Mouse (Mus musculus) neural tube, embryonic 15.5 days (tissue): Measurements from ENCODE around the gene Wwox. TPM values are rescaled to one million over a fixed set of nuclear protein-coding genes. Genes with fewer than 3 reads are reported as not detected.

Source experiments
- ATAC-seq: fragments of 200-750 bp; cut with Nextera tagmentation; 2 replicates; pipeline ENCODE4 v1.8.0; 2017; ENCODE audit warnings: mild to moderate bottlenecking, moderate TSS enrichment, moderate library complexity; ENCODE audit not compliant: low FRiP score
- H3K27ac ChIP-seq: fragments of 300-500 bp; sonication (generic); replicated peaks from 2 replicates; pipeline ENCODE4 v1.5.1; 2015; ENCODE audit warnings: mild to moderate bottlenecking, inconsistent platforms
- H3K27me3 ChIP-seq: fragments of 300-500 bp; sonication (generic); replicated peaks from 2 replicates; pipeline ENCODE4 v1.6.1; 2015; ENCODE audit warnings: inconsistent platforms
- H3K36me3 ChIP-seq: fragments of 300-500 bp; sonication (generic); 2 replicates; pipeline ENCODE4 v1.6.1; 2015; ENCODE audit warnings: inconsistent platforms
- H3K4me1 ChIP-seq: fragments of 300-500 bp; sonication (generic); 2 replicates; pipeline ENCODE4 v1.6.1; 2015; ENCODE audit warnings: inconsistent platforms
- H3K4me2 ChIP-seq: fragments of 300-500 bp; sonication (generic); 2 replicates; pipeline ENCODE4 v1.6.1; 2015; ENCODE audit warnings: inconsistent platforms, mild to moderate bottlenecking, moderate library complexity
- H3K4me3 ChIP-seq: fragments of 300-500 bp; sonication (generic); replicated peaks from 2 replicates; pipeline ENCODE4 v1.5.1; 2015; ENCODE audit warnings: mild to moderate bottlenecking, inconsistent platforms
- H3K9ac ChIP-seq: fragments of 300-500 bp; sonication (generic); replicated peaks from 2 replicates; pipeline ENCODE4 v1.6.1; 2015; ENCODE audit warnings: mild to moderate bottlenecking, inconsistent platforms
- H3K9me3 ChIP-seq: fragments of 300-500 bp; sonication (generic); replicated peaks from 2 replicates; pipeline ENCODE4 v1.6.1; 2016; ENCODE audit warnings: inconsistent platforms
- WGBS: fragments of 180-500 bp; shearing (Covaris S2); methylation state at CpG from one replicate; pipeline ENCODE4 v1.1.7; 2015; ENCODE audit warnings: mixed read lengths; 5-methylcytosine and 5-hydroxymethylcytosine counted together
- polyA plus RNA-seq: library from polyadenylated mRNA; unstranded; fragments of >200 nt; fragmentation: Nextera tagmentation; extraction: Ambion mirVana; gene quantifications from 2 replicates; pipeline ENCODE4 v1.2.1, GENCODE M21; 2015

The Wwox gene
- polyA plus RNA-seq, 1 experiment from 2014 or later, result 12.9 TPM

DNA sequence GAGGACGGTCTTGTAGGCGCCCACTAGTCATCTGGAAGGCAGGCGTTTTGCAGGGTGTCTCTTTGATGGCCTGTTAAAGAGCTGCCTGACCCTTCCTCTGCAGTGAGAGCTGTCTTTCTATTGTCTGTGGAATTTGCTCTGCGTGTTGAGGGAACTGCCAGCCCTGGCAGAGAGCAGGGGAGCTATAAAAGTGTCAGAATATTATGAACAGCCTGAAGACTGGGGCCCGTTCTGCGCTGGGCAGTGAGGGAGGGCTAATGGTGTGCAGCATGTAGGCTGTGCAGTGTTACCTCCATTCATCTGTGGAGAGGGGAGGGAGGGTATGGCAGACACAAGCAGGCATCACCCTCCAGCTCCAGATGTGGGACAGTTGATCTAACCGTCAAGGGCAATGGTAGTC is 923.1 kb downstream of the Wwox start:
- H3K9ac ChIP-seq, result no peak overlapping the region
- no peaks in the 10 kb centered on the region for H3K27me3 ChIP-seq
- H3K4me3 ChIP-seq, result no peak overlapping the region
- H3K4me1 ChIP-seq, result peaks cover 16% of the 10 kb centered on the region
- no peaks in the 10 kb centered on the region for H3K36me3 ChIP-seq
- H3K27ac ChIP-seq, result no peak overlapping the region
- 12% methylated on average over 7 of the region's 7 CpGs for WGBS
- no peak; the same call in 1 of the 2 replicates for ATAC-seq
- H3K4me2 ChIP-seq, result no peak overlapping the region
- H3K9me3 ChIP-seq, result 0 out of 2 replicates have a peak, but pooled peaks cover 3% of the 10 kb centered on the region

DNA sequence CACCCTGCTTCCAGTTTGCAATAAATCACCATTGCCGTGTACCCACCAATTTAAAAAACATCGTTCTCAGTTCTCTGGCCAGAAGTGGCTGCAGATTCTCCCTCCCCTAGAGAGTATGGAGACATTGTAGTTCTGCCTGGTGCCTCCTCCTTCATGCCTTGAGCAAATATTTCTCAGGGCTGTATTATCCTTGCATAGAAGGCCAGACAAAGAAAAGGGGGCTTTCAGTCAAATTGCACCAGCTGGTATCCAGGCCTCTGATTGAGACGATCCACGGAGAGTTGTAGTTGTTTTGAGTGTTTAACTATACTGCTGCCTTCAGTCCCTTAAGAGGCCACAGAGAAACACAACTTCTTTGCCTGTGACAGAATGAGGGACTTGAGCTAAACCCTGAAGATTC is 935.5 kb downstream of the Wwox start:
- WGBS, result 10% methylated on average over 4 of the region's 4 CpGs
- no peak for ATAC-seq
- Histone ChIP-seq H3K27me3 (no peaks in the 10 kb centered on the region), H3K4me3 (no peak overlapping the region), H3K9ac (no peak overlapping the region), H3K4me1 (peaks cover 14% of the 10 kb centered on the region; the same call in 1 of the 2 replicates), H3K4me2 (no peak overlapping the region), H3K36me3 (no peaks in the 10 kb centered on the region), H3K27ac (no peak overlapping the region), H3K9me3 (no peaks in the 10 kb centered on the region)

DNA sequence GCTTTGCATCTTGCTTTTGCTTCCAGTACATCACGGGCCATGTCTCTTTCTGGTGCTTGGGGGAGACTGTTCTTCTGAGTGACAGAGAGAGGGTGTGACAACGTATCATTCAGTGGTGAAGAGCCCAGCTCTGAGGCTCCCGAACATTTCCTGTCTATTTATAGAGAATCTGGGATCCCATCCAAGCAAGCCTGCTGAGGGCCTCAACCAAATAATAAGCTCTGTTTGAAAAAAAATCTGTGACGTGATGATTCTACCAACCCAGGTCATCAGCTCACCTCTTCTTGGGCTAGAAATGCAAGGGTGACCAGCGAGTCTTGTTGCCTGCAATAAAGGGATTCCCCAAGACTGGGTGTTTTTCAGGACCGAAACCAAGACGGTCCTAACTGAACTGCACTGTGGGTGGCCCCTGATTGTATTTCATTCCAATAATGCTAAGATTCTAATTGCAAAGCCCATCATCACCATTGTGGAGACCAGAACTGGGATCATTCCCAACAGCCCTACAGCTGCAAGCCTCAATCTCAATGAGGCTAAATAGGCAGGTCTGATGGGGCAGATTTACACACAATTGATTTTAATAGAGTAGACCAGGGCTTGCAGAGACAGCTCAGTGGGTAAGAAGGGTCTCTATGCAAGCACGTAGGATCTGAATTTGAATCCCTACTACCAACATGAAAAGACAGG is 936.0 kb downstream of the Wwox start:
- no peaks in the 10 kb centered on the region for H3K27me3 ChIP-seq
- no peak for ATAC-seq
- H3K4me2 ChIP-seq, result no peak overlapping the region
- 51% methylated on average over 8 of the region's 8 CpGs for WGBS
- no peaks in the 10 kb centered on the region for H3K9me3 ChIP-seq
- H3K4me3 ChIP-seq, result no peak overlapping the region
- no peak overlapping the region for H3K27ac ChIP-seq
- H3K36me3 ChIP-seq, result no peaks in the 10 kb centered on the region
- H3K9ac ChIP-seq, result no peak overlapping the region
- peaks cover 14% of the 10 kb centered on the region; the same call in 1 of the 2 replicates for H3K4me1 ChIP-seq

- H3K4me2 ChIP-seq, result no peak overlapping the region
- no peak overlapping the region for H3K4me3 ChIP-seq
- WGBS, result 50% methylated on average over 4 of the region's 4 CpGs
- no peaks in the 10 kb centered on the region for H3K27me3 ChIP-seq
- no peaks in the 10 kb centered on the region for H3K9me3 ChIP-seq
- H3K9ac ChIP-seq, result no peak overlapping the region
- no peak overlapping the region for H3K27ac ChIP-seq
- H3K36me3 ChIP-seq, result no peaks in the 10 kb centered on the region
- ATAC-seq, result no peak
- peaks cover 14% of the 10 kb centered on the region; the same call in 1 of the 2 replicates for H3K4me1 ChIP-seq
These were observed 937.9 kb downstream of the Wwox start for GRCm38 (mm10) chr8:115377321-115377720.

DNA sequence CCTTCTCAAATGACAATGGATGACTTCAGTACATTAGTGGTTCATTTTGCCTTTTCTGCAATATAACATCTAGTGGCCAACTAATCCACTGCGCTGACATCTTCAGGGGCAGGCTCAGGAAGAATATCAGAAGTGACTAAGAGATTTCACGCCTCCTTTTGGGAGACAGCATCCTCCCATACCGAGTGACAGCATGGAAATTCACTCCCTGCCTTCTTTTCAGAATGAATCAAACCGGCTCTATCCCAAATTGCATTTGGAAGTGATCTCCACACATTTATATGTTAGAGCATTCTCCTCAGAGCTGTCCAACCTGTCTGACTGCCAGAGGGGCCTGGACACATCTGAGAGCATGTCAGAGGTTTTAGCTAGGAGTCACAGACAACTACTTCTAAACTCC is 940.6 kb downstream of the Wwox start:
- no peak for ATAC-seq
- WGBS, result 74% methylated on average over 4 of the region's 4 CpGs
- no peaks in the 10 kb centered on the region for H3K9me3 ChIP-seq

DNA sequence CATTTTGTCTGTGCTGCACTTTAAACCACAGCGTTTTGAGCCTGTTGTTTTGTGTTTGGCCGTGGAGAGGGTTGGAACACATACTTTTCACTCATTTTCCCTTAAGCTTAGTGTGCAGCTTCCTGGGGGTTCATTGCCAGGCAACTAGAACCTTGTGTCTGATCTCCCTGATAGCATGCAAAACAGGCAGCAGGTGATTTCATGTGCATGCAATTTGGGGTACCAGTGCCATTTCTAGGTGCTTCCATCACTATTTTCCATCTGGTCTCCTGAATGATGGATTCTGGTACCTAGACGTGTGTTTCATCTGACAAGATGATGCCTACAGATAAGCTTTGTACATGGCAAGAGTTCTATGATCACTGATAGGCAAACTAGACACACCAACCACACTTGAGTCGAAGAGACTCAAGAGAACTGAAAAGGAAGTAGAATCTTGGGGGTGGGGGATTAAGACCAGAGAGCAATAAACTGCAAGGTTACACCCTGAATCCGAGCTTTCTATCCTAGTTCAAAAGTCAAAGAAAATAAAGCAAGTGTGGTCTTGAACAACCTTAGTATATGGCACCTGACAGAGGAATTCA is 951.6 kb downstream of the Wwox start:
- Histone ChIP-seq H3K4me3 (no peak overlapping the region), H3K36me3 (no peaks in the 10 kb centered on the region), H3K9me3 (no peaks in the 10 kb centered on the region), H3K4me1 (no peaks in the 10 kb centered on the region), H3K27me3 (no peaks in the 10 kb centered on the region), H3K4me2 (no peak overlapping the region), H3K27ac (no peak overlapping the region), H3K9ac (no peak overlapping the region)
- 92% methylated on average over 5 of the region's 5 CpGs for WGBS
- no peak for ATAC-seq

More for the DNA sequence above, 940.6 kb downstream of the Wwox start:
- H3K36me3 ChIP-seq, result no peaks in the 10 kb centered on the region
- no peak overlapping the region for H3K9ac ChIP-seq
- no peak overlapping the region for H3K4me3 ChIP-seq
- no peak overlapping the region for H3K4me2 ChIP-seq
- no peaks in the 10 kb centered on the region for H3K27me3 ChIP-seq
- no peak overlapping the region for H3K27ac ChIP-seq
- H3K4me1 ChIP-seq, result peaks cover 8% of the 10 kb centered on the region; the same call in 1 of the 2 replicates

GRCm38 (mm10) chr8:115395840-115396239 is 956.4 kb downstream of the Wwox start:
- Histone ChIP-seq H3K27ac (no peak overlapping the region), H3K36me3 (no peaks in the 10 kb centered on the region), H3K4me2 (no peak overlapping the region), H3K27me3 (no peaks in the 10 kb centered on the region), H3K9ac (no peak overlapping the region), H3K9me3 (no peaks in the 10 kb centered on the region), H3K4me1 (no peaks in the 10 kb centered on the region), H3K4me3 (no peak overlapping the region)
- WGBS, result 77% methylated on average over 5 of the region's 5 CpGs
- ATAC-seq, result no peak

GRCm38 (mm10) chr8:115397981-115398380 is 958.5 kb downstream of the Wwox start:
- H3K9me3 ChIP-seq, result no peaks in the 10 kb centered on the region
- no peak for ATAC-seq
- WGBS, result 87% methylated on average over 3 of the region's 3 CpGs

GRCm38 (mm10) chr8:115400013-115400720 is 960.7 kb downstream of the Wwox start:
- Histone ChIP-seq H3K9me3 (no peaks in the 10 kb centered on the region), H3K4me3 (no peak overlapping the region), H3K36me3 (no peaks in the 10 kb centered on the region), H3K4me1 (no peaks in the 10 kb centered on the region), H3K27me3 (no peaks in the 10 kb centered on the region), H3K27ac (no peak overlapping the region), H3K4me2 (no peak overlapping the region), H3K9ac (no peak overlapping the region)
- WGBS, result 76% methylated on average over 15 of the region's 15 CpGs
- ATAC-seq, result no peak

More at GRCm38 (mm10) chr8:115397981-115398380, 958.5 kb downstream of the Wwox start:
- Histone ChIP-seq H3K9ac (no peak overlapping the region), H3K27me3 (no peaks in the 10 kb centered on the region), H3K4me1 (no peaks in the 10 kb centered on the region), H3K27ac (no peak overlapping the region), H3K4me2 (no peak overlapping the region), H3K4me3 (no peak overlapping the region), H3K36me3 (no peaks in the 10 kb centered on the region)

Other genes starting within 250 kb of the Wwox start
- gene Vat1l, start 234.0 kb upstream of the Wwox start, polyA plus RNA-seq, result 53.5 and 56.7 TPM in 2 replicates
- 0.56 TPM in 1 of 2 replicates, not detected in the other for gene Clec3a, start 21.6 kb upstream of the Wwox start, polyA plus RNA-seq